Mouse (Mus musculus) ovary, adult 10 weeks (tissue): ENCODE data around the gene Eva1c. TPM values are rescaled to one million over a fixed set of nuclear protein-coding genes. Genes with fewer than 3 reads are reported as not detected.

Experiments
- polyA plus RNA-seq: library from polyadenylated mRNA; stranded (reverse); fragments of 350-450 nt; fragmentation: Illumina TruSeq; extraction: RNeasy Lipid Tissue Mini Kit (QIAGEN cat#74804); gene quantifications from one replicate; pipeline ENCODE4 v1.2.3, GENCODE M21; 2014

The Eva1c gene
- 0.26 TPM for polyA plus RNA-seq

DNA sequence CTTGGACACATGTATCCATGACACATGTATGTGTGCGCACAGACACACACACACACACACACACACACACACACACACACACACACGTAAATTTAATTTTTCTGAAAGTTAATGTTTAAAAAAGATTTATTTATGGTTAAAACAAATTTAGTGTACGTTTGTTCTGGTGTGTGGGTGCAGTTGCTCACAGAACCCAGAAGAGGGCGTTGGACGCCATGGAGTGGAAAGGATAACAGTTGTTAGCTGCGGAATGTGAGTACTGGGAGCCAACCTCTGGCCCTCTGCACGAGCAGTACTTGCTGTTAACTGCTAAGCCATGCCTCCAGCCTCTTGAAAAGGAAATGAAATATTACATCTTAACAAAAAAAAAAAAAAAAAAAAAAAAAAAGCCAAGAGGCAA is at the start of gene Eva1c:
TSS of gene Eva1c (plus strand) at position 263 of the 400 bp plus-strand sequence.

DNA sequence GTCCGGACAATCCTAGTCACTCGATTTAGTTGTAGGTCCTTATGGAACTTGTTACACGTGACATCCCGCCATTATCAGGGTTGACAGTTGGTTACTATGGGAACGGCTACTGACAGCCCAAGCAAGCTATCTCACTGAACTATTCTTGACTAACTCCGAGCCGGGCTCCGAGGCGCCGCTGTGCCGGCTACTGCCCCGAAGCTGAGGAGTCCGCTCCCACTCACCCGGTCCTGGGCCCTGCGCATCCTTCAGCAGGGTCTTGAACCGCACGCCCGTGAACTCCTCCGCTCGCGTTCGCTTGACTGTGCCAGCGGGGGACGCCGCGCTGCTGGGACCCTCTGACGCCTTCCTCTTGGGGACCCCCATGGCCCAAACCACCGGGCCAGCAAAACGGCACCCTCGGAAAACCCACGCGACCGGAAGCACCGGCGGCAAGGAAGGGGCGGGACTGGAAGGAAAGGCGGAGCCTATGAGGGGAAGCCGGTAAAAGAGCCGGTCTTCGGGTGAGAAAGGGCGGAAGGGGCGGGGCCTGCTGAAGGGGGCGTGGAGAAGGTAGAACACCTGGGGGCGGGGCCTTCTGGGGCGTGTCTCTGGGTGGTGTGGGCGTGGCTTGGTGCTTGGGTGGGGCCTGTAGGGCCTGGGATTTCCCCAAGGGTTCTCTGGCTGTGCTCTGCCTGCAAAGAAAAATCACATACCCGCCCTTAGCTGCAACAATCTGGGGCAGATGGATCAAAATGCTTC is 16.4 kb upstream of the Eva1c start, which contains the start of gene Urb1:
TSS of gene Urb1 (minus strand) at position 439 of the 741 bp plus-strand sequence.

DNA sequence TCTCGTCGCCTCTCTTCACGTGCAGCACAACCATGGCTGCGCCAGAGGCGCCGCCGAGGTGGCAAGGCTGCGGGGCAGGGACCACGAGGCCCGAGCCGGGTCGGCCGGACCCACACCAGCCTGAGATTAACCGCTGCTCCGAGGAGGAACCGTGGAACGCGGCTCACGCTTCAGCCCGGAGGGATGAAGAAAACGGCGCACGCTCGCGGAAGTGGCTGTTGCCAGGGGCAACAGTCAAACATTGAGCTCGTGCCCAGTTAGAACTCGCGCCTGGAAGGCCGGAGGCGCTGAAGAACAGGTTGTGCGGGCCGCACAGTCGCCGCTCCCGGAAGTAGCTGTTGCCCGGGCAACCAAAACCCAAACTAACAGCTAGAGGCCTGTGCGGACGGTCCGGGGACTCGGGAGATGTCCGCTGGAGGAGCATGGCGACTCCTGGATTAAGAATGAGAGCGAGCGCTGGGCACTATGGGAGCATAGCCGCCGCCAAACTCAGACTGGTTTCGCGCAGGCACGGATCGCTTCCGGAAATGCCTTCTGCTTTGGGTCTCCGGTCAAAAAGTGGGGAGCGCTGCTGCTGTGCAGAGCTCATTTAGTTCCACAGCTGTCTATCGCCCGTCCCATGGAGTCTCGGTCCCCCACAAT is 108.3 kb downstream of the Eva1c start, which contains the start of gene Cfap298:
TSS of gene Cfap298 (minus strand) at position 428 of the 642 bp plus-strand sequence.

Other genes starting within 250 kb of the Eva1c start
- 30.0 TPM for gene Mis18a, start 99.3 kb upstream of the Eva1c start, polyA plus RNA-seq
- gene Mrap, start 88.5 kb upstream of the Eva1c start, polyA plus RNA-seq, result 0.86 TPM
- gene Urb1, start 16.3 kb upstream of the Eva1c start, polyA plus RNA-seq, result 7.3 TPM
- gene Cfap298, start 108.4 kb downstream of the Eva1c start, polyA plus RNA-seq, result 6.5 TPM
- gene Synj1, start 184.6 kb downstream of the Eva1c start, polyA plus RNA-seq, result 31.1 TPM
- gene Paxbp1, start 217.8 kb downstream of the Eva1c start, polyA plus RNA-seq, result 91.2 TPM